Mouse (Mus musculus) retina, embryonic 14.5 days (tissue): Measurements from ENCODE around the gene Arhgef17.

Experiments used
- DNase-seq: peaks from one replicate; pipeline ENCODE4 v3.0.0-alpha.2; 2015; ENCODE audit warnings: low spot score

The Arhgef17 gene

GRCm38 (mm10) chr7:100875822-100876221 is 56.1 kb downstream of the Arhgef17 start:
- DNase-seq, result no peak

DNA sequence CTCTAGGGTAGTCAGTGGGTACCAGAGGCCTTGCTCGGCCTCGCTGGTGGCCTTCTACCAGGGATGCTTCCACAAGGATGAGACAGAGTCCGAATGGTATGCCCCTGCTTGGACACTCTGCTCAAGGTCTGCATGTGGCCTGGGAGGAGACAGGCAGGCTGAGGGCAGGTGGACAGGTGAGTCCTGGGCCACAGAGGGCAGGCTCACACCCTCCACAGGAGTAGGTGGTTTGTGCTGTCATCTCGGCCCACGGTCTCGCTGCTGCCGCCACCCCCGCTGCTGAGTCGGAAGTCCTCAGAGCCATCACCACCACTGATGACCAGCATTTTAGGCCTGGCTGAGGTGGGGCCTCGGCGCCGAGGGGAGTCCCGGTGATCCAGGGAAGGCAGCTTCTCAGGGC is 58.7 kb downstream of the Arhgef17 start:
- no peak for DNase-seq

DNA sequence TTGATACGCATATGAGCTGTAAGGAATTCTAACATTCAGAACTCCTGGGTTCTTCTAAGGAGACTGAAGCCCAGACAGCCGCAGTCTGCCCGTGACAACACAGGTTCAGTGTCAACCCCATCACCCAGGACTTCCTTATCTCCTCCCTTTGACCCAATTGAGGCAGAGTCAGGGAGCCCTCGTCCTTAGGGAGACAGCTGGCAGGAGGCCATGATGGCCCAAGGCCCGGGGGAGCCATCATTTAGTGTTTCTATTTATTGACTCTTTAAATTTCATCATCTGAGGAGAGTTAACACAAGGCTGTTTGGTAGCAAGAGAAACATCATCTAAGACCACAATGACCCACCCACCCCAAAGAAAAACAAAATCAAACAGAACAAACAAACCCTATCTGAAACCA is 60.0 kb downstream of the Arhgef17 start:
- DNase-seq, result no peak

DNA sequence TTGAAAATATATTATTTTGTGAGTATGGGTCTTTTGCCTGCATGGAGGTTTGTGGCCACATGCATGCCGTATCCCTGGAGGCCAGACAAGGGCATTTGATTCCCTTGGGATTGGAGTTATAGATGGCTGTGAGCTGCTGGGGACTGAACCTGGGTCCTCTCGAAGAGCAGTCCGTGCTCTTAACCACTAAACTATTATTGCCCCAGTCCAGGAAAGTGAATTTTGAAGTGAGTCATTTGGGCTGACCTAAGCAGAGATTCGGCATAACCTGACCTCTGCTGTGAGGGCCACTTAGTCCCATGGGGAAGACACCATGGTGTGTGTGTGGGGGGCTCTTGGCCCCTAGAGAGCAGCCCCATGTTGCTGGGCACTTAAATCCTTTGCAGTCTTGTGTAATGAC is 60.6 kb downstream of the Arhgef17 start:
- DNase-seq, result no peak

DNA sequence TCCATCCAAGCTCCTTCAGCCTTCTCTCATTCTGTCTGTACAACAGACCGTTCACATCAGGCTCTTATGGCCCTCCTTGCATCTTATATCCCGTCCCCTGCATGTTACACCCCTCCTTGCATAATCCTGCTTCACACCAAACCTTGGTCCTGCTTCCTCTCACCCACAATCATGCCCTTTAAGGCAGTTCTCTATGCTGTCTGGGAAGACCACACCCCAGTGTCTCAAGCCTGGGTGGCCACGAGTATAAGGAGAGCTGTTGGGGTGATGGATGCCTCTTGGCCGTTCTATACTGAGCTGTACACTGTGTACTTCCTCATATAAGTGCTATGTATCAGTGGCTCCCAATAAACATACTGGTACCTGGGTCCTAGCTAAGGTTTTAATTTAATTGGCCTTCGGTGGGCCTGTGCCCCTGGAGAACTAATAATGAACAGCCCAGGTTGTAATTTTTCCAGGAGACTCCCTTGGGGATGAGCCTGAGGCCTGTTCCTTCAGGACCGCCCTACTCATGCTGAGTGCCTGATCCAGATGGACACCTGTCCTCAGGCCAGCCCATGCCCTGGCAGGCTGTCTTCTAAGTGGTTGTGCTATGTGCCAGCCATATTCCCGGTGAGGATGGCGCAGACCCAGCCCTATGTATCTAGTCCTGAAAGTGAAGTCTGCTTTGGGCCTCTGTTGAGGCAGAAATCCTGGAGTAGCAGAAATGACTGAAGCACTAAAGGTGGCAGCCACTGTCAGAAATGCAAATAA is 61.9 kb downstream of the Arhgef17 start:
- DNase-seq, result no peak

DNA sequence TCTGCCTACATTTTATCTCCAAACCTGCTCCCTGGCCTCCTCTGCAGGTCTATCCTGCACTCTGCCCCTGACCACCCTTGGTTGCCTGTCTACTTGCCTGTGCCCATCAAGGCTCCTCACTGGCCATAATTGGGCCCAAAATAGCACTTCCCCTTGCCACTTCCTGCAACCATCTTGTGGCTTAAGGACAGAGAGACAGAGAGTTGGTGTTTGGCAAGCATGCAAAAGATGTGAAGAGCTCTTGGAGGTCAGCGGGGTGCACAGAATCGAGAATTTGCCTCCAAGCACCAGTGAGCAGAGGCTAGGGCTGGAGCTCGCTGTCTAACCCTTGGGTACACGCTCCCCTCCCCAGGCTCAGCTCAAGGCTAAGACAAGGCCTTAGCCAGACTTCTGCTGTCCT is 63.4 kb downstream of the Arhgef17 start:
- no peak for DNase-seq

DNA sequence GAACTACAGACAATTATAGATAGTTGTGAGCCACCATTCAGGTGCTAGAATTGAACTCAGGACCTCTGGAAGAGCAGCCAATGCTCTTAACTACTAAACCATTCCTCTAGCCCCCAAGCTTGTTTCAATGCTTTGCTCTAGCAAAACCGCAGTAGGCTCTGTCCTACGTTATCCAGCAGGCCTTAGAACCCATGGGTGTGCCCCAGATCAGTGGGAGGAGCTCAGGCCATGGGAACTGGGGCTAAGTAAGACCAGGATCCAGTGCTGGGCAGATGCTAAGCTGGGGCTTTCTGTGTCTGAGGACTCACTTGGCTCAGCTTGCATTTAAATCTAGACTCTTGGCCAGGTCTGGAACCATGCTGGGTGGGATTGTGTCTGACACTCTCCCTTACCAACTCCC is 64.3 kb downstream of the Arhgef17 start:
- no peak for DNase-seq

- DNase-seq, result peak; percentile 86
These were observed 65.2 kb downstream of the Arhgef17 start for GRCm38 (mm10) chr7:100866675-100867074.

DNA sequence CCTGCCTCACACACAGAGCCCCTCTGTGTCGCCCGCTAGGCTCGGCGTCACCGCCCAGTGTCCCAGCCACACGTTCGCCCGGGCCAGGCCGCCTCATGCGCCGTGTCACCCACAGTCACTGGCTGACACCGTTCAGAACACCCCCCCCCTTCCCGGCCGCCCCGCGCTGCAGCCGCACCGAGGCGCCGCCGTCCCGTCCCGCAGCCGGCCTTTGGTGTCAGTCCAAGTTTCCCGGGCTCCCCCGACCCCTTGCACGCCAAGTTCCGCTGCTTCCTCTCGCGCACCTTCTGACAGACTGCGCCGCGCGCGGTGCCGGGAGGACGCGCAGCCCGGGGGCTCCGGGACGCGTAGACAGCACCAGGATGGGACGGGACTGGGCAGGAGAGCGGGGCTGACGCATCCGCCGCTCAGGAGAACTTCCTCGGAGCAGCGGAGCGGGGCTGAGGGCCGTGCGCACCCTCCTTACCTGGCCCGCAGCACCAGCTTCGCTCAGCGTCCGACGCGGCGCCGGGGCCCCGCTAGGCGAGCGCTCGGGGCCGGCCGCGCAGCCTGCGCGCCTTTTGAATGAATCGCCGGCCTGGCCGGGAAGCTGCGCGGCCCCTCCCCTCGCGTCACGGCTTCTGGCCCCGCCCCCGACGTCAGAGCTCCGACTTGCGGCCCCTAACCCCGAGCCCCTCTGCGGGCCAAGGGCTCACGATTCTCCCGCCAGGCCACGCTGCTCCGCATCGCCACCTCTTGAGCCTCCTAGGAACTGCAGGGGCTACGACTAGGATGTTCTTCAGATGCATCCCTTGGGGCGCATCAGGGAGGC is 68.9 kb downstream of the Arhgef17 start, which contains the start of gene Relt:
Relt (minus strand) TSS at position 619 of the 811 bp plus-strand sequence.
- DNase-seq, result peak; percentile 99

DNA sequence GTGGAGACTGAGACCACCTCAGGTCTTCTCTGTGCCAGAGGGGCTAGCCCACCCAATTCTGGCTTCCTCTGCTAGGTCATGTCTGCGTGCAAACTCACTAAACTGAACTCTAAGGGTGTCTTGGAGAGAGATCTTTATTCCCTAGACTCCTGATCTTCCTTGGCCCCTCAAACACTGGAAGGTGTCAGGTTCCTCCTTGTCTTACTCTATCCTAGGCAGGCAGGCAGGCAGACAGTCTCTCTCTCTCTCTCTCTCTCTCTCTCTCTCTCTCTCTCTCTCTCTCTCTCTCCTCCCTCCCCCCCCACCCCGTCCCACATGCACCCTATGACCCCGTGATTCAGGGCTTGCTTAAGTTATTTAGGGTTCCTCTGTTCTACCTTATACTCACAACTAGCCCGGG is 69.6 kb downstream of the Arhgef17 start:
- no peak for DNase-seq

GRCm38 (mm10) chr7:100861209-100861608 is 70.7 kb downstream of the Arhgef17 start:
- no peak for DNase-seq

GRCm38 (mm10) chr7:100860450-100860849 is 71.5 kb downstream of the Arhgef17 start:
- DNase-seq, result no peak

DNA sequence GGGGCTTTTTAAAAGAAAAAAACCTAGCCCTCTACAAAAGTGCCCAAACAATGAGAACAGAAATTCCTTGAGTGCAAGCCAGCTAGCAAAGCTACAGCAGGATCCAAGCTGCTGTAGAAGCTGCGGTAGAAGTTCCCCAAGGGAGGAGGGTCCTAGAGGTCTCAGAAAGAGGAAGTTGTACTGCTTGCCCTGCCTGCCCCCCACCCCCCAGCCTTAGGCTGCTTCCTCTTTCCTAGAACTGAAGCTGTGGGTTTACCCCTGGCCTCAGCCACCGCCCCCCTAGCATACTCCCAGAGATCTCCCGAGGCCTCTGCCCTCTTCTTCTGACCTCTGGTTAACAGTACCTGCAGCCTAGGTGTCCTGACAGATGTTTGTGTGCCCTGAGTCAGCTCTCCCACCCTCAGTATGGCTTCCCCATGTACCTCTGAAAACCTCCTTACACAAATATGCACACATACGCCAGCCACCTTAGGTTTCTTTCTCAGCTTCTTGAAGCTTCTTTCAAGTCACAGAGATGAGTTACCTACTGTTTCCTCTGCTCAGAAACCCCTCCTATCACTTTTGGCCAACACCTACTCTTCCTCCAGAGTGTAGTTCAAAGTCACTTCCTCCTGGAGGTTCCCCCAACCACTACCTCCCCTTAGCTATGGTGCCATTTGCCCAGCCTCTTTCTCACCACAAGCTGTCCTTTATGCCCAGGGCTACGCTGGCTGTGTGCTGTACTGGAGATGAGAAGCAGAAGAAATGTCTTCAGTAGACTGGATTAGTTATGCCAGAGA is 75.9 kb downstream of the Arhgef17 start:
- no peak for DNase-seq

DNA sequence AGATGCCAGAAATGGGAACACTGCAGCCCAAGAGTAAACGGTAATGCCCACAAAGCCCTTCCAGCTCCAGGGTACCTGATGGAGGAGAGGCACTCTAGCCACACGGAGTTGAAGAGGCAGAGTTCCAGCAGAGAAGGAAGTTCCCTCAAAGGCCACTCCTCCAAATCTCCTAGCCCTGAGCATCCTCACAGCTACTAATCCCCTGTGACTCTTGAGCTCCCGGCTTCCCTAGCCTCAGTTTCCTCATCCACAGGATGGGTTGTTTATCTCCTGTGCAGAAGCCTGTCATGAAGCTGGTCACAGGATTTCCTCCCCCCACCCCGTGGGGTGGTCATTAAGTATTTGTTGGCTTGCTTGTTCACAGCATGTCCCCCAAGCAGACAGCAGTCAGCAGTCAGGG is 76.6 kb downstream of the Arhgef17 start:
- no peak for DNase-seq

GRCm38 (mm10) chr7:100854861-100855260 is 77.0 kb downstream of the Arhgef17 start:
- DNase-seq, result no peak

DNA sequence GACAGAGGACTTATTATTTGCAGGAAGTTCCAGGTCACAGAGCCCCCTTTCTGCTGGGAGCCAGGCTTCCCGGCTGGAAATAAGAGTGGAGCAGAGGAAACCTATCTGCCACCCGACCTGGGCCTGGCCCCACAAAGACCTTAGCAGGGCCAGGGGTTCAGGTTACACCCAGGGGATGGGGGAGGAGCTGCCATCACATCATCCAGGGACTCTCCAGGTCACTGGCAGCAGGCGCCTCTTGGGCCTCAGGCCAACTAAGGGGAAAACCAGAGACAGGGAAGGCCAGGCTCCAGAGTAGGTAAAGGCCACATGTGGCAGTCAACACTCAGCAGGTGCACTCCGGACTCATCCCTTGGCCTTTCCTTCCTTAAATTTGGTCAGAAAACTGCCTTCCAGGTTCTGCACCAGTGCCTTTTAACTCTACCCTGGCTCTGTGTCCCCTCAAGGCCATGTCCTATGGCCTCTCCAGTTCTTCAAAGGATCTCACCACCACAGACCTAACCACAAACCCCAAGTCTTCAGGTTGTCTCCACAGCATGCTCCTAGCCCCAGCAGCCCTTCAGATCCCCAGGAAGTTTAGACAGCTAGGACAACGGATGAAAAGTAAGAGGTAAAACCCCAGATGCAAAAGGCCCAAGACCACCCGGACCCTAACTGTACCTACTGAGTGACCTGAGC is 77.6 kb downstream of the Arhgef17 start:
- DNase-seq, result no peak

DNA sequence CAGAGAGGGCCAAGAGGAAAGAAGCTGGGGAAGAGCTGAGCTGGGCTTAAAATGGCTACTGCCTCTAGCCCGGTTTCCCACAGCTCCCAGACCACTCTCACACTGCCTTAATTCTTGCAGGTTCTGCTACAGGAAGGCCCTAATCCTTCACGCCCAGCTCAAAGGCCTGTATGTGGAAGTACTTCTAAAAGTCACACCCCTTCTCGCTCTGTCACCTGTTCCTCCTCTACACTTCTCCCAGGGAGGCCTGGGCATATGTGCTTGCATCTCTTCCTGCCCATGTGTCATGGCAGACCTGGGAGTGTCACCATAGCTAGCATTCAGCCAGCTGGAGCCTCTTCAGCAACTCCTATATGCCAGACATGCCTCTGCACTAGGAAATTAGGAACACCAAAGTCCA is 78.5 kb downstream of the Arhgef17 start:
- DNase-seq, result no peak

- no peak for DNase-seq
These were observed 80.2 kb downstream of the Arhgef17 start for GRCm38 (mm10) chr7:100851481-100852356.

- no peak for DNase-seq
These were observed 82.4 kb downstream of the Arhgef17 start for GRCm38 (mm10) chr7:100849508-100849907.

GRCm38 (mm10) chr7:100848744-100849143 is 83.2 kb downstream of the Arhgef17 start:
- peak; percentile 81 for DNase-seq

DNA sequence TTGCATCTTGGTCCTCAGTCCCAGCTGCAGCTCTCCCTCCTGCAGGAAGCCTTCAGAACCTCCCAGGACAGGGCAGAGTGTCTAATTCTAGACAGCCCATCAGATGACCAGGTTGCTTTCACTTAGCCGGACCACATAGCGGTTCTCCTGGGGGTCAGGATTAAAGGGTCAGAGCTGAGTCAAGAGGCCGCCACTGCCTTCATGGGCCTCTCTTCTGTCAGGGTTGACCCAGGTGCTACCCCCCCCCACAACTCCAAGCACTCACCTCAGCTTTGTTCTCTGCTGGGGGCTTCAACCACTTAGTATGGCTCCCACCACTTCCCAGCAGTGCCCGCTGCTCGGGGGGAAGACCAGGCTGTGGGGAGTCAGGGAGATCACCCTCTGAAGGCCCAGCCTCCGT is 84.8 kb downstream of the Arhgef17 start:
- DNase-seq, result no peak
